Mouse (Mus musculus) adipose tissue, adult 10 weeks (tissue): Measurements from ENCODE around the gene Naa38. TPM values are rescaled to one million over a fixed set of nuclear protein-coding genes. Genes with fewer than 3 reads are reported as not detected.

ENCODE experiments used
- polyA plus RNA-seq: library from polyadenylated mRNA; stranded (reverse); fragments of 350-450 nt; fragmentation: Illumina TruSeq; extraction: RNeasy Lipid Tissue Mini Kit (QIAGEN cat#74804); gene quantifications from one replicate; pipeline ENCODE4 v1.2.3, GENCODE M21; 2014; ENCODE audit warnings: low read depth, low replicate concordance

Naa38 gene
- polyA plus RNA-seq = 115 TPM

GRCm38 (mm10) chr11:69395235-69395633 is at the start of gene Naa38, which contains the start of gene Cyb5d1:
Naa38 (plus strand) TSS chr11:69395487.
Cyb5d1 (minus strand) TSS chr11:69395631.

GRCm38 (mm10) chr11:69369215-69369989 is 25.9 kb upstream of the Naa38 start, which contains the start of gene Chd3:
Chd3 (minus strand) TSS chr11:69369406.

GRCm38 (mm10) chr11:69398059-69398458 is 2.8 kb downstream of the Naa38 start, which contains the start of gene Tmem88:
Tmem88 (minus strand) TSS chr11:69398234.

GRCm38 (mm10) chr11:69413221-69414181 is 18.2 kb downstream of the Naa38 start, which contains the start of gene Kdm6b:
Kdm6b (minus strand) TSS chr11:69413675.

Other genes with a start within 250 kb of the Naa38 start
- not detected for gene Alox12b, start 238.5 kb upstream of the Naa38 start, polyA plus RNA-seq
- not detected for gene Alox8, start 197.6 kb upstream of the Naa38 start, polyA plus RNA-seq
- 0.05 TPM for gene Gucy2e, start 158.5 kb upstream of the Naa38 start, polyA plus RNA-seq
- 8.9 TPM for gene Cntrob, start 71.7 kb upstream of the Naa38 start, polyA plus RNA-seq
- gene Trappc1, start 71.5 kb upstream of the Naa38 start, polyA plus RNA-seq = 90.6 TPM
- gene Kcnab3, start 69.2 kb upstream of the Naa38 start, polyA plus RNA-seq = 1.1 TPM
- gene Rnf227, start 55.0 kb upstream of the Naa38 start, polyA plus RNA-seq = 1.6 TPM
- 88.6 TPM for gene Chd3, start 26.1 kb upstream of the Naa38 start, polyA plus RNA-seq
- gene Cyb5d1, start 144 bp downstream of the Naa38 start, polyA plus RNA-seq = 37.7 TPM
- 10.2 TPM for gene Tmem88, start 2.7 kb downstream of the Naa38 start, polyA plus RNA-seq
- 22.5 TPM for gene Kdm6b, start 18.2 kb downstream of the Naa38 start, polyA plus RNA-seq
- gene Dnah2, start 153.6 kb downstream of the Naa38 start, polyA plus RNA-seq = 1.2 TPM
- 1.1 TPM for gene Efnb3, start 164.7 kb downstream of the Naa38 start, polyA plus RNA-seq
- gene Wrap53, start 184.8 kb downstream of the Naa38 start, polyA plus RNA-seq = 9.2 TPM
- gene Trp53, start 184.9 kb downstream of the Naa38 start, polyA plus RNA-seq = 35.1 TPM
- 14.8 TPM for gene Atp1b2, start 210.5 kb downstream of the Naa38 start, polyA plus RNA-seq
- gene Shbg, start 222.4 kb downstream of the Naa38 start, polyA plus RNA-seq = not detected
- gene Sat2, start 226.5 kb downstream of the Naa38 start, polyA plus RNA-seq = 16.0 TPM
- gene Fxr2, start 237.5 kb downstream of the Naa38 start, polyA plus RNA-seq = 64.4 TPM